Mouse (Mus musculus): Measurements from ENCODE around the gene Car5a.

Car5a gene

GRCm38 (mm10) chr8:121934923-121935322 is 9.8 kb downstream of the Car5a start:
- no peak for DNase-seq (ENCODE audit: low read depth, low spot score)

DNA sequence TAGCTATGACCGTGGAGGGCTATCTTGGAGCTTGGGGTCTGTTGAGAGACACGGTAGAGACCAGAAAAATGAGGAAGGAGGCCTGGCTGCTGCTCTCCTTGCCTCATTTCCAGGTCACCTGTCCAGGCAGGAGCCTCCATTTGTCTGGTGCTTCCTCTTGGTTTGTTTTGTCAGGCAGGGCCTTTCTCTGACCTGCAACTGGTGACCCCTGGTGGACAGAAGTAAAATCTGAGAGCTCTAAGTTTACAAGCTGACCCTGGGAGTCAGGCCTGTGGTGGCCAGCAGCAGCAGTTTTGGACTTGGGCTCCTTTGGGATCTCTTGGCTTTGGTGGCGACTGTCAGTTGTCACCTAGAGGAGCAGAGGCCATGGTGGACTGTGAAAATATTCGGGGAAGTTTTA is 10.2 kb downstream of the Car5a start:
- no peak for DNase-seq (ENCODE audit: low read depth, low spot score)

GRCm38 (mm10) chr8:121932668-121933520 is 11.8 kb downstream of the Car5a start:
- DNase-seq (ENCODE audit: low read depth, low spot score) = no peak

- no peak for DNase-seq (ENCODE audit: low read depth, low spot score)
Observed at GRCm38 (mm10) chr8:121932026-121932667, 12.6 kb downstream of the Car5a start.

DNA sequence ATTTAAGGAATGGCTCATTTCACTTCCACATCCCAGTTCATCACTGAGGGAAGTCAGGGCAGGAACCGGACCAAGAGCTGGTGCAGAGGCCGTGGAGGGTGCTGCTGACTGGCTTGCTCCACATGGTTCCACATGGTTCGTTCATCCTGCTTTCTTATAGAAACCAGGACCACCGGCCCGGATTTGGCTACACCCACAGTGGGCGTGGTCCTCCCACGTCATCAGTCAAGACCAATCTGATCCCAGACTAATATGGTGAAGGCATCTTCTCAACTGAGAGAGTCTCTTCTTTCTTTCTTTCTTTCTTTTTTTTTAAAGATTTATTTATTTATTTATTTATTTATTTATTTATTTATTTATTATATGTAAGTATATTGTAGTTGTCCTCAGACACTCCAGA is 13.1 kb downstream of the Car5a start:
- DNase-seq (ENCODE audit: low read depth, low spot score) = no peak

GRCm38 (mm10) chr8:121930047-121930446 is 14.7 kb downstream of the Car5a start:
- DNase-seq (ENCODE audit: low read depth, low spot score) = no peak

DNA sequence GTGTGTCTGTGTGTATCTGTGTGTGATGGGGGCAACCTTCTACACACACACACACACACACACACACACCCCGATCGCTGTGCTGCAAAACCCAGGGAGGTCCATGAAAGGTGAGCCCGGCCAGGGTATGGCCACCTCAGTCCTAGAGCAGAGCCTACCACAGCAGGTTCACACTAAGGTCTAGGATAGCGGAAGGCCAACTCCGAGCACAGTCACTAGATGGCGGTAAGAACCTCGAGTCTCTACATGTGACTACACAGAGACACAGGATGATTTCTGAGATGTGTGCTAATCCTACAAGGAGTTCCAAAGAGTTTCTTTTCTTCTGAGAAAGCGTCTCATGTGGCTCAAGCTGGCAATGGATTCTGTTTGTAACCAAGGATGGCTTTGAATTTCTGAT is 17.4 kb downstream of the Car5a start:
- no peak for DNase-seq (ENCODE audit: low read depth, low spot score)

DNA sequence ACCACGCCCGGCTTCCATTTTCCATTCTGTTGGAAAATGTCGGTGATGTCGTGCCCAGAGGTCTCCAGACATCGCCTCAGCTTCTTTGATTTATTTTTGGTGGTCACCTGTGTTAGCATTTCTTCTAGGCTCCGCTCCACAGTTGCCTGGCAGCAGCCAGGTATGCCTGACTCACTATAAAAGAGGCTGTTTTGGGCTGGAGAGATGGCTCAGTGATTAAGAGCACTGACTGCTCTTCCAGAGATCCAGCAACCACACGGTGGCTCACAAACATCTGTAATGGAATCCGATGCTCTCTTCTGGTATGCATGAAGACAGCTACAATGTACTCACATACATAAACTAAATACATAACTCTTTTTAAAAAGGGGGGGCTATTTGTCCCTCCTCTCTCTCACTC is 18.4 kb downstream of the Car5a start:
- no peak for DNase-seq (ENCODE audit: low read depth, low spot score)

GRCm38 (mm10) chr8:121925624-121926023 is 19.1 kb downstream of the Car5a start:
- DNase-seq (ENCODE audit: low read depth, low spot score) = peak; percentile 76

DNA sequence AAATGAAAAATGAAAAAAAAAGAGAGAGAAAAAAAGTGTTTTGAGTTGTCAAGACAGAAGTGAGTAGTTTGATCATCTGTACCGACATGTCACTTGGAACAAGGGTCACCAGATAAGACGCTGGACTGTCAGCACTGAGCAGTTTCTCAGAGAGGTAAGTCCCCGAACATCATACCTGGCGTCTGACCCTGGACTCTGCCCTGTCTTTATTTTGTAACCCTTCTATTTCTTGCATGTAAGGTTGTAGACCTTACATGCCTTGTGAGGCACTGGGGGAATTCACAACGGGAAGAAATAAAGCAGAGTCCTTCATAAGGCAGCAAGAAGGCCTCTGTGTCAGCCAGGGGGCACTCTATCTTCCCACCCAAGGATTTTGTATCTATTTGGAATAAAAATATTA is 20.0 kb downstream of the Car5a start:
- no peak for DNase-seq (ENCODE audit: low read depth, low spot score)

GRCm38 (mm10) chr8:121922101-121922500 is 22.6 kb downstream of the Car5a start:
- DNase-seq (ENCODE audit: low read depth, low spot score) = no peak

DNA sequence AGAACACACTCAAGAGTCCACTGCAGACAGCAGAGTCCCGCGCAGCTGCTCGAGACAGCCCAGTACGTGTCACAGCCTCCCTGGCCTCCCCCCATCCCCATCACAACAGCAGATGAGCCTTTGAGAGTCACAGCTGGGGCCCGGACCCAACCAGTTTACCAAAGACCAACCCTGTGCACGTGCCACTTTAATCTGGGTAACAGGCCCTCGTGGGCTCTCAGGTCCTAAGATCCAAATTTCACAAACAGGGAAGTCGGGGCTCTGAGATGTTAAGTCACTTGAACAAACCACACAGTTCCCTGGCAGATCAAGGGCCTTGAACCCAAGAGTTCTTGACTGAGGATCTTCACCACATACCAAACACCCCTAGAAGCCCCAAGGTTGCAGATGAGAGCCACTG is 23.1 kb downstream of the Car5a start:
- DNase-seq (ENCODE audit: low read depth, low spot score) = no peak

- DNase-seq (ENCODE audit: low read depth, low spot score) = no peak
Observed at GRCm38 (mm10) chr8:121919731-121920130, 25.0 kb downstream of the Car5a start.

- DNase-seq (ENCODE audit: low read depth, low spot score) = no peak
Observed at GRCm38 (mm10) chr8:121919158-121919557, 25.5 kb downstream of the Car5a start.

DNA sequence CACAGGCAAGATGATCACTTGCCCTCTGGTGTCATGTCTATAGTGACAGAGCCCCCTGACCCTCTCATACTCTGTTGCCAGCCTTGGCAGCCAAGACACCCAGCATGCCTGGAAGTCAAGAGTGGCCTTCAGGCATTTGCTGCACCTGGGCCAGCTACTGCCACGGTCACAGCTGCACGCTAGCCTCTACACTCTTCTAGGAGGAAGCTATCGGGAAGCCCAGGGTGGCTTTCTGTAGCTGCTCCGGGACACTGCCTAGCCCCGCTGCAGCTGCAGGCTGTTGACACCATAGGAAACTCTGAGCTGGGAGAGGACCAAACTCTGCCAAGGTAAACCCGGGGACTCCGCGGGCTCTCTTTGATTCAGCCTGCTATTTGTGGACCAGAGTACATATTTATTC is 31.3 kb downstream of the Car5a start:
- DNase-seq (ENCODE audit: low read depth, low spot score) = no peak

DNA sequence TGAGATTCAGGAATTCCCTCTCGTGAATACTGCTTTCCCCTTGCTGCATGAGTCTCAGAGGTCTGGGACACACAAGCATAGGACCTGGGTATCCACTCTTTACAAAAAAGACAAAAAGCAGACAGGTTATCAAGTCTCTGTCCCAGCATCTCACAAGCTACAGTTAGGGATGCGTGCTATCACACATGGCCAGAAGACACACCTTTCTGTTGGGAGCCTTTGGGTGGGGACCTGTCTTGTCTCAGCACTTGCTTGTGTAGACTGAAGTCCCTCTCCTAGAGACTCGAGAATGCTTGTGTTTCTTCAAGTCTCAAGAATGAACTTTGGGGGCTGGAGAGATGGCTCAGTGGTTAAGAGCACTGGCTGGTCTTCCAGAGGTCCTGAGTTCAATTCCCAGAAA is 31.9 kb downstream of the Car5a start:
- DNase-seq (ENCODE audit: low read depth, low spot score) = no peak

- no peak for DNase-seq (ENCODE audit: low read depth, low spot score)
Observed at GRCm38 (mm10) chr8:121911987-121912386, 32.7 kb downstream of the Car5a start.

DNA sequence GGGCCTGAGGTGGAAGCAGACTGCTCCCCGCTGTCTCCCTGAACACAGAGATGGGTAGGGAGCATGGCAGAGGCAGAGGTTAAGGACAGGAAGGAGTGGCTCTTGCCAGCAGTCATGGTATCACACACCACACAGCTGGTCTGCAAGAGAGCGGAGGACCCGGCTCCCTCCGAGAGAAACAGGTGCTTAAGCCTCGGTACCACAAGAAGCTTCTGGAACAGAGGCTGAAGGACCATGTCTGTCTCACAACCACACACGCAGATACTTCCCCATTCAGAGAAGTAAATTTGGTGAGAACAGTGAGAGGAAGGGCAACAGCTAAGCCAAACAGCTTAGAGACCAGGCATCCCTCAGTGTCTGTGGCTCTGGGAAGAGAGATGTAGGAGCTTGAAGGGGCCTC is 33.3 kb downstream of the Car5a start:
- DNase-seq (ENCODE audit: low read depth, low spot score) = no peak

GRCm38 (mm10) chr8:121909663-121910062 is 35.0 kb downstream of the Car5a start:
- DNase-seq (ENCODE audit: low read depth, low spot score) = peak; percentile 79

DNA sequence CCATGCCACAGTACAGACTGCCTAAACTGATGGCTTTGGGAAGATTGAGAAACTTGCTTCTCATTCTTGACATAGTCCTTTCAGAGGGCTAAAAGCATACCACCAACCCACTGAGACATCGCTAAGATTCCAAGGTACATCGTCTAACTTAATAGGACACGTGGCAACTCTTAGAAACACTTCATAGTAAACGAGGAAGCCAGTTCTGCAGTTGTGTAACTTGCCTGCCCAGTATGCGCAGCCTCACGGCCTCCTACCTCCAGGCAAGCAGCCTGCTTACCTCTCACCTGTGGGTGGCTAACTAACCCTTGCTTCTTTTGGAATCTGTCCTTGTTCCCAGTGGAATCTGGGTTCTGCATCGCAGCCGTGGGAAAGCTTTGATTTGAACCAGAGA is 35.6 kb downstream of the Car5a start:
- DNase-seq (ENCODE audit: low read depth, low spot score) = no peak

GRCm38 (mm10) chr8:121908378-121909147 is 36.1 kb downstream of the Car5a start:
- no peak for DNase-seq (ENCODE audit: low read depth, low spot score)

GRCm38 (mm10) chr8:121907587-121908248 is 37.0 kb downstream of the Car5a start, which contains the start of gene Slc7a5:
Gene Slc7a5 (minus strand): TSS chr8:121907694.
- DNase-seq (ENCODE audit: low read depth, low spot score) = peak; percentile 93
